Mouse (Mus musculus) cortical plate, adult 2 months (tissue): ENCODE results near the gene Cphx3.
"Not testable (repeated sequence)": the region's sequence is repeated elsewhere in the genome, so short reads cannot be mapped to it uniquely, and the experiment has no call there.

ENCODE experiments used
- CTCF ChIP-seq: fragments of 200-500 bp; IDR thresholded peaks from 2 replicates; pipeline ENCODE4 v1.5.1; 2011; ENCODE audit warnings: mild to moderate bottlenecking, control low read depth, low read length; ENCODE audit not compliant: insufficient read depth; ENCODE audit errors: extremely low read depth
- POLR2A ChIP-seq: fragments of 200-500 bp; IDR thresholded peaks from 2 replicates; pipeline ENCODE4 v1.6.1; 2011; ENCODE audit warnings: mild to moderate bottlenecking, low read length, control low read depth; ENCODE audit not compliant: insufficient read depth; ENCODE audit errors: extremely low read depth

GRCm38 (mm10) chr14:26047026-26047425 is 35.1 kb upstream of the Cphx3 start:
- not testable (repeated sequence) for TF ChIP-seq CTCF, POLR2A
